ENCODE assay signal across 9 mouse cellular contexts in the genomic region with DNA sequence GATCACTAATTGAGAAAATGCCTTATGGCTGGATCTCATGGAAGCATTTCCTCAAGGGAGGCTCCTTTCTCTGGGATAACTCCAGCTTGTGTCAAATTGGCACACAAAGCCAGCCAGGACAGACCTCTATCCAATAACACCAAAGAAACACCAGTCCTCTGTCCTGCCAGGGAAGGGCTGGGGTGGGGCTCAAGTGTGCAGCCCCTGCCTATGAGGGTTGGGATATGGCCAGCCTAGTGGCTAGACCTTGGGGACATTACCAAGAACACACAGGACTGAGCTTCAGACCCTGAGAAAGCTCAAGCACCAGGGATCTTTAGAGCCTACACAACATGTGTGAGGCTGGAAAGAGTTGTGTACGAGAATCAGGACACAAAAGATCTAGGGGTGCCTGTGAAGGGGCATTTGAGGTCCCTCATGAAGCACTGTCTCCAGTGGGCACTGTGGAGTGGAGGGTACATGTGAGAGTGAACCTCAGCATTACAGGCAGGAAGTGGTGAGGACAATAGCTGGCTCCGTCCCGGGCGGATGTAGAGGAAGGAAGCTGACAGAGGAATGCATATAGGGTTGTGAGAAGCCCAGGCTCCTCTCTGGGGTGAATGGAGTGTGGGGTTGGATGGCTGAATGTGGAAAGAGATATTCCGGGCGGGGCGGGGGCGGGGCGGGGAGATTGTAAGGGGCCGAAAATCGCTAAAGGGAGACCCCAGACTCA. TPM values are rescaled to one million over a fixed set of nuclear protein-coding genes. Genes with fewer than 3 reads are reported as not detected.
DNase-seq lines count a peak whose midpoint lies in the region; ATAC-seq and TF ChIP-seq lines count a peak whose summit lies in the region.
"Had no signal": no experiment of that assay in that cellular context is flagged by ENCODE, and none has a peak within 500 bp of the region (broad histone marks: within the 10 kb centered on the region; RNA-seq: fewer than 3 reads in every experiment).

No protein-coding gene starts in this region.

- TF ChIP-seq EP300 in stomach, postnatal 0 days (optimal IDR thresholded peaks at IDR 0.05) = no peak

- no peak for DNase-seq in midbrain, embryonic 11.5 days (ENCODE audit: low spot score, missing footprints)
- DNase-seq in stomach, postnatal 0 days (ENCODE audit: low spot score) = no peak
- DNase-seq in testis, postnatal 10 days (ENCODE audit: low spot score) = no peak
- DNase-seq in frontal cortex, postnatal 36 days (ENCODE audit: low spot score in 2 of 2) = no peak
- no peak for DNase-seq in Muller cell, postnatal 12 days (ENCODE audit: inconsistent ontology term)

- H3K27me3 ChIP-seq in midbrain, embryonic 15.5 days (replicated peaks) = peaks cover 34% of the 10 kb centered on the region
- peaks cover 25% of the 10 kb centered on the region for H3K27me3 ChIP-seq in midbrain, embryonic 11.5 days (ENCODE audit: control insufficient read depth, insufficient read depth, low read length)
- peaks cover 51% of the 10 kb centered on the region for H3K27me3 ChIP-seq in liver, embryonic 12.5 days (replicated peaks)
- H3K27me3 ChIP-seq in stomach, postnatal 0 days (ENCODE audit: control insufficient read depth, insufficient read depth, low read length) = no peaks in the 10 kb centered on the region

- no peaks in the 10 kb centered on the region for H3K36me3 ChIP-seq in midbrain, embryonic 15.5 days (replicated peaks)
- no peaks in the 10 kb centered on the region for H3K36me3 ChIP-seq in midbrain, embryonic 11.5 days (ENCODE audit: control insufficient read depth, insufficient read depth, low read length)
- no peaks in the 10 kb centered on the region for H3K36me3 ChIP-seq in liver, embryonic 12.5 days
- H3K36me3 ChIP-seq in stomach, postnatal 0 days (ENCODE audit: control insufficient read depth, insufficient read depth, low read length) = no peaks in the 10 kb centered on the region
- H3K36me3 ChIP-seq: midbrain, embryonic 12.5 days had no signal

- no peak overlapping the region for H3K4me2 ChIP-seq in midbrain, embryonic 15.5 days
- H3K4me2 ChIP-seq in midbrain, embryonic 11.5 days = no peak overlapping the region
- H3K4me2 ChIP-seq in liver, embryonic 12.5 days = 0 out of 2 replicates have a peak overlapping the region, but pooled peaks have one; percentile 6
- H3K4me2 ChIP-seq in stomach, postnatal 0 days (replicated peaks; ENCODE audit: low read depth) = no peak overlapping the region
- H3K4me2 ChIP-seq: midbrain, embryonic 12.5 days had no signal

- H3K9me3 ChIP-seq in midbrain, embryonic 15.5 days = no peaks in the 10 kb centered on the region
- H3K9me3 ChIP-seq in midbrain, embryonic 11.5 days (ENCODE audit: control insufficient read depth, low read length) = no peaks in the 10 kb centered on the region
- no peaks in the 10 kb centered on the region for H3K9me3 ChIP-seq in liver, embryonic 12.5 days (replicated peaks)
- no peaks in the 10 kb centered on the region for H3K9me3 ChIP-seq in stomach, postnatal 0 days (ENCODE audit: control insufficient read depth, low read length)
- H3K9me3 ChIP-seq: midbrain, embryonic 12.5 days had no signal

- 81% methylated on average over 11 of the region's 11 CpGs for WGBS in midbrain, embryonic 15.5 days
- 77% methylated on average over 11 of the region's 11 CpGs for WGBS in midbrain, embryonic 11.5 days
- WGBS in liver, embryonic 12.5 days (ENCODE audit: insufficient replicate concordance) = 25% methylated on average over 11 of the region's 11 CpGs
- WGBS in stomach, postnatal 0 days = 76% methylated on average over 11 of the region's 11 CpGs

- H3K27ac ChIP-seq in midbrain, embryonic 15.5 days = peak overlapping the region; percentile 62
- no peak overlapping the region for H3K27ac ChIP-seq in midbrain, embryonic 11.5 days (ENCODE audit: low read depth, low read length)
- H3K27ac ChIP-seq in liver, embryonic 12.5 days = peak overlapping the region; percentile 73
- H3K27ac ChIP-seq in stomach, postnatal 0 days (replicated peaks) = peak overlapping the region; percentile 76
- H3K27ac ChIP-seq: midbrain, embryonic 12.5 days had no signal

- ATAC-seq in midbrain, embryonic 15.5 days (replicated peaks) = no peak
- no peak for ATAC-seq in midbrain, embryonic 11.5 days (ENCODE audit: low FRiP score)
- peak; percentile 86 to 88 for ATAC-seq in hematopoietic stem cell, adult 5-6 weeks (replicated peaks in 1 of 2; ENCODE audit: insufficient read depth in 1 of 2, low FRiP score in 2 of 2, low TSS enrichment in 1 of 2, low read depth in 1 of 2, poor library complexity in 2 of 2, severe bottlenecking in 2 of 2)
- ATAC-seq in liver, embryonic 12.5 days = peak; percentile 65
- ATAC-seq in stomach, postnatal 0 days (ENCODE audit: low FRiP score, low TSS enrichment) = no peak

- no peak for TF ChIP-seq CTCF in stomach, postnatal 0 days (IDR thresholded peaks at IDR 0.05; ENCODE audit: low read depth)

- H3K4me1 ChIP-seq in midbrain, embryonic 15.5 days = peaks cover 3% of the 10 kb centered on the region; the same call in 1 of the 2 replicates
- no peaks in the 10 kb centered on the region for H3K4me1 ChIP-seq in midbrain, embryonic 11.5 days (ENCODE audit: control insufficient read depth, insufficient read depth, low read length)
- H3K4me1 ChIP-seq in liver, embryonic 12.5 days = peaks cover 36% of the 10 kb centered on the region
- 0 out of 2 replicates have a peak, but pooled peaks cover 2% of the 10 kb centered on the region for H3K4me1 ChIP-seq in stomach, postnatal 0 days (replicated peaks; ENCODE audit: control insufficient read depth, insufficient read depth)

- no peak overlapping the region for H3K9ac ChIP-seq in midbrain, embryonic 15.5 days
- H3K9ac ChIP-seq in midbrain, embryonic 11.5 days (ENCODE audit: low read length) = no peak overlapping the region
- H3K9ac ChIP-seq in liver, embryonic 12.5 days = no peak overlapping the region
- H3K9ac ChIP-seq in stomach, postnatal 0 days (ENCODE audit: low read length) = no peak overlapping the region
- H3K9ac ChIP-seq: midbrain, embryonic 12.5 days had no signal

- no peak overlapping the region for H3K4me3 ChIP-seq in midbrain, embryonic 15.5 days
- no peak overlapping the region for H3K4me3 ChIP-seq in midbrain, embryonic 11.5 days (ENCODE audit: low read depth, low read length)
- H3K4me3 ChIP-seq in liver, embryonic 12.5 days = no peak overlapping the region
- no peak overlapping the region for H3K4me3 ChIP-seq in stomach, postnatal 0 days (ENCODE audit: low read depth, low read length)
- H3K4me3 ChIP-seq: midbrain, embryonic 12.5 days had no signal

RNA-seq across cellular contexts. Expression of a gene that starts 3.0 kb away (rescaled TPM):
- polyA plus RNA-seq in midbrain, embryonic 15.5 days (2015; fragmentation: Nextera tagmentation; extraction: Ambion mirVana) = 0.09 and 0.15 TPM in 2 replicates
- 0.40 and 0.72 TPM in 2 replicates for polyA plus RNA-seq in midbrain, embryonic 11.5 days (2014; fragmentation: Nextera tagmentation; extraction: Ambion mirVana)
- not detected in 2 replicates for total RNA-seq in hematopoietic stem cell, adult 5-6 weeks (2017)
- 0.30 and 0.57 TPM in 2 replicates for polyA plus RNA-seq in liver, embryonic 12.5 days (2016; fragmentation: Nextera tagmentation; extraction: Ambion mirVana)
- polyA plus RNA-seq in stomach, postnatal 0 days (2015; fragmentation: Nextera tagmentation; extraction: Ambion mirVana) = 0.29 and 0.46 TPM in 2 replicates

RNA-seq across cellular contexts. Expression of a gene that starts 8.7 kb away (rescaled TPM):
- polyA plus RNA-seq in midbrain, embryonic 15.5 days (2015; fragmentation: Nextera tagmentation; extraction: Ambion mirVana) = 11.5 and 18.0 TPM in 2 replicates
- 5.0 and 6.1 TPM in 2 replicates for polyA plus RNA-seq in midbrain, embryonic 11.5 days (2014; fragmentation: Nextera tagmentation; extraction: Ambion mirVana)
- total RNA-seq in hematopoietic stem cell, adult 5-6 weeks (2017) = 65.1 and 74.2 TPM in 2 replicates
- 28.7 and 29.4 TPM in 2 replicates for polyA plus RNA-seq in liver, embryonic 12.5 days (2016; fragmentation: Nextera tagmentation; extraction: Ambion mirVana)
- polyA plus RNA-seq in stomach, postnatal 0 days (2015; fragmentation: Nextera tagmentation; extraction: Ambion mirVana) = 32.8 and 34.2 TPM in 2 replicates

RNA-seq across cellular contexts. Expression of a gene that starts 14.2 kb away (rescaled TPM):
- polyA plus RNA-seq in midbrain, embryonic 15.5 days (2015; fragmentation: Nextera tagmentation; extraction: Ambion mirVana) = 61.6 and 62.2 TPM in 2 replicates
- polyA plus RNA-seq in midbrain, embryonic 11.5 days (2014; fragmentation: Nextera tagmentation; extraction: Ambion mirVana) = 50.7 and 51.0 TPM in 2 replicates
- total RNA-seq in hematopoietic stem cell, adult 5-6 weeks (2017) = 37.2 and 60.0 TPM in 2 replicates
- polyA plus RNA-seq in liver, embryonic 12.5 days (2016; fragmentation: Nextera tagmentation; extraction: Ambion mirVana) = 39.2 and 42.7 TPM in 2 replicates
- 103 TPM in 2 replicates for polyA plus RNA-seq in stomach, postnatal 0 days (2015; fragmentation: Nextera tagmentation; extraction: Ambion mirVana)

RNA-seq across cellular contexts. Expression of a gene that starts 17.0 kb away (rescaled TPM):
- 5.2 and 5.6 TPM in 2 replicates for polyA plus RNA-seq in midbrain, embryonic 15.5 days (2015; fragmentation: Nextera tagmentation; extraction: Ambion mirVana)
- 33.7 and 34.1 TPM in 2 replicates for polyA plus RNA-seq in midbrain, embryonic 11.5 days (2014; fragmentation: Nextera tagmentation; extraction: Ambion mirVana)
- 0.38 TPM in 1 of 2 replicates, not detected in the other for total RNA-seq in hematopoietic stem cell, adult 5-6 weeks (2017)
- 44.8 and 46.7 TPM in 2 replicates for polyA plus RNA-seq in liver, embryonic 12.5 days (2016; fragmentation: Nextera tagmentation; extraction: Ambion mirVana)
- 56.3 and 60.9 TPM in 2 replicates for polyA plus RNA-seq in stomach, postnatal 0 days (2015; fragmentation: Nextera tagmentation; extraction: Ambion mirVana)

RNA-seq across cellular contexts. Expression of a gene that starts 30.2 kb away (rescaled TPM):
- polyA plus RNA-seq in midbrain, embryonic 15.5 days (2015; fragmentation: Nextera tagmentation; extraction: Ambion mirVana) = 0.13 TPM in 1 of 2 replicates, not detected in the other
- 0.12 and 0.14 TPM in 2 replicates for polyA plus RNA-seq in midbrain, embryonic 11.5 days (2014; fragmentation: Nextera tagmentation; extraction: Ambion mirVana)
- total RNA-seq in hematopoietic stem cell, adult 5-6 weeks (2017) = 0.38 TPM in 1 of 2 replicates, not detected in the other
- 0.61 and 0.75 TPM in 2 replicates for polyA plus RNA-seq in liver, embryonic 12.5 days (2016; fragmentation: Nextera tagmentation; extraction: Ambion mirVana)
- 1.0 and 1.4 TPM in 2 replicates for polyA plus RNA-seq in stomach, postnatal 0 days (2015; fragmentation: Nextera tagmentation; extraction: Ambion mirVana)

Comparison
In these comparisons a context has a peak if more than half of its experiments do, and no peak if none do; other contexts are left out.
1. ATAC-seq: peak in hematopoietic stem cell, adult 5-6 weeks (2 of 2) and liver, embryonic 12.5 days (single experiment); none in midbrain, embryonic 15.5 days (single experiment), midbrain, embryonic 11.5 days (single experiment) and stomach, postnatal 0 days (single experiment).